Mouse (Mus musculus): ENCODE results near the gene Gm11007.
"Not testable (repeated sequence)": the region's sequence is repeated elsewhere in the genome, so short reads cannot be mapped to it uniquely, and the experiment has no call there.

The Gm11007 gene

DNA sequence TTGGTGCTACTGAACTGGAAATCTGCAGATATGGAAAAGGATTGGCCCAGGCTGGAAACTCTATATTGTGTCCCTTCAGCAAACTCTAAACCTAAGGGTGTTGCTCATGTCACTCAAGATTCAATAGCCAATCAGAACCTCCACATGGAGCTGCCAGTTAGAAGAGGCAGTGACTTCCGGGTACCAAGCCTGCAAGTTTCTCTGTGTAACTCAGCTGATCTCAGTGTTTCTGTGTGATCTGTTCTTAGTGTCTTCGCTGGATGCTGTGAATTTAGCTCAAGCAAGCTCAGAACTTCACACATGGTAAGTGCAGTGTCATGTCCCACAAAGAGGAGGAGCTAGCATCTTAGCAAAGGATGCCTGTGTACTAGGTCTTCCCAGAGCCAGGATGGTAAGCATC lies at the start of gene Gm11007:
Gene Gm11007, plus strand, starts transcription at position 301 of the 400 bp plus-strand sequence.
- not testable (repeated sequence) for DNase-seq

Measured in kidney, adult 18-20 months (tissue).